Mouse (Mus musculus) frontal cortex, postnatal 36 days (tissue): ENCODE measurements around the gene Arsk.

Experiments used
- DNase-seq, 2 experiments: peaks; one replicate each; pipeline ENCODE4 v3.0.0; 2022; ENCODE audit warnings: low spot score in 2 of 2

Arsk gene

DNA sequence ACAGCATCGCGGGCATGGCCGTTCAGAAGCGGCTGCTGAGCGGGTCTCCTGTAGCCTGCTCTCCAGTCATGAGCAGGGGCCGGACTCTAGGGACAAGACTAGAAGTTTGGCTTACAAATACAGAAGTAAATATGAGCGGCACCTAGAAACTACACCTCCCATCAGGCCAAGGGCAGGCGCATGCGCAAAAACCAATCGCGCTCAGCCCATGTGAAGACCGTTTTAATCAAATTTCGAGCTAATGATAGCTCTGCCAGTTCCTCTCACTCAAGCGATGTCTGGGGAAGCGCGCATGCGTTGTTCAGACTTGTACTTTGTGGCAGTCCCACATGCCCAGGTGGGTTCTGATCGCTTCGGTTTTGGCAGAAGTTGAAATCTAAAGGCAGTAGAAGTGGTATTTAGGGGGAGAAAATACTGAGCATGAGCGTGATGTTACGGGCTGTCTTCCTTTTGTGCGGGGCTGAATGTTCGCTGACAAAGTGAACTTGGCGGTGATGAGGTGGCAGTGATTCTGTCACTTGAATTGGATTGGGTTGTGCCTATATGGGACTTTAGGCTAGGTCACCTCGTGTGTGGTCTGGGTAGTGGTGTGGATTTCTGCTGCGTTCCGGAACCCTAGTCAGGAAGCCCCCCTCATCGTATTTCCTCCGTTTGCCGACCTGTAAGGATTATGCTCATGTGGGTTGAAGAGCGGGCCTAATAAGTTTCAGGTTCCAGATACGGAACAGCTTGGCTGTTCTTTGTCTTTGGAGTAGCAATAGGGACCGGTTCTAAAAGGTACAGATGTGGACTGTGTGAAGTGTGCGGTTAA is at the start of gene Arsk, which contains the start of gene Ttc37:
TSS of gene Arsk (minus strand) at position 168 of the 811 bp plus-strand sequence.
TSS of gene Ttc37 (plus strand) at position 242 of the 811 bp plus-strand sequence.
- DNase-seq = peak; percentile 94 to 95

DNA sequence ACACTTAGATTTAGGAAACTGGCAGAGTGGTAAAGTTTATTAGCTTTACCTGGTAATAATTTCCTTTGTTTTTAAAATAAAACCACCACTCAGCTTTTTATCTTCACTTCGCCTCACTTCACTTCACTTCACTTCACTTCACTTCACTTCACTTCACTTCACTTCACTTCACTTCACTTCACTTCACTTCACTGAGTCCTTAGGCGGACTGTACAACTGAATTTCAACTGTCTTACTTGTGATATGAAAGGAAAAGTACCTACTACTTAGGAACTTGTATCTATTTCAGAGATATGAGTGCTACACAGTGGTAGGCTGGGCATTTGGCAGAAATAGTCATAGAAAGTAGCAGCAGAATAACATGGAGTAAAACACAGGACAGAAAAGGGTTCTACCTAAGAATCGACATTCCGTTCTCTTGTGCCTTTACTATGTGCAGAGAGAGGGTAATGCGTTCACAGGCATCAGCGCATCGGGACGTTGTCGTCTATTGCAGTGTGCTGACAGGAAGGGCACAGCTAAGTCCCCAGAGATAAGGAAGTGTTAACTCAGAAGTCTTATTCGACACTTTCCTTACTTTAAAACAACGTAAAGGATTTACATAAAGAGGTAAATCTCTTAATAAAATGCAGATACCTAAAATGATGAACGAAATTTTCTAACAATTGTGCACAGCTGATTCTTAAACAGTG is 42.8 kb upstream of the Arsk start:
- DNase-seq = no peak

- no peak for DNase-seq
Measured at GRCm38 (mm10) chr13:76138862-76139261, 40.4 kb upstream of the Arsk start.

DNA sequence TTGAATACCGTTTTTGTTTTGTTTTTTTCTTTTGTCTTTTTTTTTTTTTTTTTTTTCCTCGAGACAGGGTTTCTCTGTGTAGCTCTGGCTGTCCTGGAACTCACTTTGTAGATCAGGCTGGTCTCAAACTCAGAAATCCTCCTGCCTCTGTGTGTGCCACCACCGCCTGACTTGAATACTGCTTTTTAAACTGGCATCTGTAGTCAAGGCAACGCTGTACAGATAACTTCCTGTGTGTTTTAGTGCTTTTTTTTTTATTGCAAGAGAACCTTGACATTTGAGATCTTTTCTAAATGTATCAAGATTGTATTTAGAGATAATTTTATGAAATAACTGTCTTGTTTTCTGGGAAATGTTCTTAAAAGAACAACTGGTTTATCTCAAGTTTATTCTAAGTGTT is 34.0 kb upstream of the Arsk start:
- no peak for DNase-seq

GRCm38 (mm10) chr13:76128799-76129198 is 30.3 kb upstream of the Arsk start:
- no peak for DNase-seq

- no peak for DNase-seq
Measured at GRCm38 (mm10) chr13:76109069-76109824, 10.8 kb upstream of the Arsk start.

GRCm38 (mm10) chr13:76101989-76102388 is 3.5 kb upstream of the Arsk start:
- no peak for DNase-seq

GRCm38 (mm10) chr13:76098116-76098492 is 356 bp downstream of the Arsk start:
- DNase-seq = no peak

- no peak for DNase-seq
Measured at GRCm38 (mm10) chr13:76074323-76074722, 24.1 kb downstream of the Arsk start.

DNA sequence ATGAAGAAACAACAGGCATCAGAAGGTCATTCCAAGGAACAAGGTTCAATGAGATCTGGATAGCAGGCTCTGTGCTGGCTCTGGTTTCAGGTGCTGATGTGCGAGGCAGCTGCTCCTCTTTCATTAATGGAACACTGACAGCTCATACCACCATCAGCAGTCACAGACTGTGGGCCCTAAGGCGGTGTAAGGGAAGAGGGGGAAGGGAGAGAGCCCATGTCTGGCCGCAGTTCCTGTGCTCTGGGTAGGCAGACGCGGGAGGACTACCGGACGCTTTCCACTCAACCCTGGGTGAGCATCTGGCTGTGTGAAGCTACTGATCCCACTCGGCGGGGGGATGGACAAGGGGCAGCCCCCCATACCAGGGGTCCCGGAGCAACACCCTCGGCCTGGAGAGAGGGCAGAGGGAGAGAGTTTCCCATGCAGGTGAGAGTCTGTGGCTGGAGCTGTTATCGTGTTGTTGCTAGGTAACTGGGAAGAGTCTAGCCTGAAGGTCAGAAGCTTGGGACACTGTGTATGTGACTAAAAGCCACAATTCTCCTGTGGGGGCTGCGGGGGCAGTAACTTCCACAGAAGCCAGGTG is 34.0 kb downstream of the Arsk start:
- DNase-seq = no peak

DNA sequence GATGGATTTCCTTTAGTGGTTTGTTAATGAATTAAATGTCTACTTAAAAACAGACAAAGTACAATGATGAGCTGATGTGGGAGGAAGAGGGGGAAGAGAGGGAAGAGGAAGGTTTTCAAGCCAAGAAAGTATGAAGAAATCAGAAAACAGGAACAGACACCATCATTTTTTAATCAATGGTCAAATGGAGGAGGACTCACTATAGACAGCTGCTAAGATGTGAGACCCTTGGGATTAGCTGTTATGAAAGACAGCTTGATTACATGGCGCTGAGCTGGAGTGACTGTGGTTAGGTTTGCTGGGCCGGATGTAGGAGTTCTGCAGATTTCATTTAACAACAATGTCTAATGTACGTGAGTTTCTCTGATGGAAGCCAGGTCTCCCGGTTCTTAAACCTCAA is 34.9 kb downstream of the Arsk start:
- no peak for DNase-seq

- DNase-seq = no peak
Measured at GRCm38 (mm10) chr13:76062569-76062968, 35.9 kb downstream of the Arsk start.

DNA sequence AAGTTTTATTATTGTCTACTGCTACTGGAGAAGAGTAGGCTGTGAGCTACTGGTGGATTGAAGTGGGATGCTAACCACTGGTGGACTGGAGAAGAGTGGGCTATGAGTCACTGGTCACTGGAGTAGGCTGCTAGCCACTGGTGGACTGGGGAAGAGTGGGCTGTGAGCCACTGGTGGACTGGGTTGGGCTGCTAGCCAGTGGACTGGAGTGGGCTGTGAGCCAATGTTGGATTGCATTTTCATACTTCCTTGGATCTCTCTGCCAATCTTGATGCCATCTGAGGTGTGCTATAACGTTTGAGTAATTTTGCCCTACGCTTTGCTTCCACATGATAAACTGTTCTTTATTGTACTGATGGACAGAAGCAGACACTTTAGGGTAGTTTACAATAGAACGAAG is 36.3 kb downstream of the Arsk start:
- no peak for DNase-seq

DNA sequence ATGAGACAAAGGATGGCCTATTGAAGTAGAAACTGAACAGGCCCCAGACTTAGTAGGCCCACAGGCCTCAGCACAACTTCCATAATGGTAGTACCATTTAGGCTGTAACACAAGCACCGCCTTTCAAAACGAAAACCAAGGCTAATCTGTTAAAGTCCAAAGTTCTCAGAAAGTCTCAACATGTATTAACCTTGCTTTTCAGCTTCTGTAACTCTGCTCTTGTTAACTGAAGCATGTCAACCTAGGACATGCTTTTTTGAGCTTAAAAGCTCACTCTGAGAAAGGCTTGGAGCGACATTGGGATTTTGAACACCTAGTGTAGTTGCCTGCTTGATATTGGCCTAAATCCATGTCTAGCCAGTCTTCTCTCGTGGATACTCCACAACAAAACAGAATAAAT is 38.9 kb downstream of the Arsk start:
- no peak for DNase-seq

GRCm38 (mm10) chr13:76057267-76058069 is 41.0 kb downstream of the Arsk start:
- DNase-seq = peak in 1 of 2 experiments; percentile 49

DNA sequence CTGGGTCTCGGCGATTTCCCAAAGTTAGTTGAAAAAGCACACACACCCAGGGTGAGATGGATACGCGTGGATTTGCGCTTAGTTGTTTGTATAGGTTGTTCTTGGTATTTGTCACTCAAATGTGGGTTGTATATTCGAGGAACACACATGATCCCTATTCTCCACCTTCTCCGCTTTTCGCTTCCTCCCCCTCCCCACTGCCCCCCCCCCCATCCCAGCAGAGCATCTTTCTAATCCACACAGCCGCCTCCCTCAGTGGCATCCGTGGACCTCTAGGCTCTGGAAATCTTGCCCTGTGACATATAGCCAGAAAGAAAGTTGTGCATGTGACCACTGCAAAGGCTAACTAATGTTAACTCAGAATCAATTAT is 41.6 kb downstream of the Arsk start, which contains the start of gene Gpr150:
TSS of gene Gpr150 (minus strand) at position 101 of the 371 bp plus-strand sequence.
- no peak for DNase-seq

GRCm38 (mm10) chr13:76056261-76056724 is 42.2 kb downstream of the Arsk start:
- DNase-seq = peak; percentile 74 to 79

DNA sequence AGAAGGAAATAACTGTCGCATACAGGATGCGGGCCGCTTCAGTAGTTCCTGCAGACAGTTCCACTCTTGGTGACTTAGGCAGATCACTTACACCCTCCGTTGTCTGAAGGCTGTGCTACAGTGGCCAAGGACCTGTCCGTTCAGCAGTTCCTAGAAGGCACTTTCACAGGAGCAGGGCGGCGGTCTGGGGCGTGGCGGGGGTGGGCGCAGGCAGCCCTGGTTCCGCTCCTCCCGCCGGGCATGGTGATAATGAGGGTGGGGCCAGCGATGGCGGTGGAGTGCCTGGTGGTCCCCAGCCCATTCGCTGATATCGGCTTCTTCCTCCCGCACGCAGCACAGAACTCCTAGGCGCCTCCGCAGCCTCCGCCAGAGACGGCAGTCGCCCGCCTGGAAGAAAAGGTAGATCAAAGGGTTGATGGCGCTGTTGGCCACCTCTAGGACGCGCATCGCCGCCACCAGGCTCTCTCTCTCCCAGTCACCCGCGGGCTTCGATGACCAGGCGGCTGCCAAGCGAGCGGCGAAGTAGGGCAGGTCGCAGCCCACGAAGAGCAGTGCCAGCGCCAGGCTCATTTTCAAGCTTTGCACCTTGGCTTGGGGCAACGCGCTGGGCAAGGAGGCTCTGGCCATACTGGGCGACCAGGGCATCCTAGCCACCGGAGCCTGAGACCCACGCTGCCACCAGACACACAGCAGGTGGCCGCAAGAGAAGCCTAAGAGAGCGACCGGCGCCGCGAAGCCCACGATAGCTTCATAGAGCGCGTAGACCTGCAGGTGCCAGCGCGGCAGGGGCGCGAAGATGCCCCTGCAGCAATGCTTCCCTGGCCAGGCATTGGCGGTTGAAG is 42.8 kb downstream of the Arsk start:
- peak; percentile 38 to 41 for DNase-seq

DNA sequence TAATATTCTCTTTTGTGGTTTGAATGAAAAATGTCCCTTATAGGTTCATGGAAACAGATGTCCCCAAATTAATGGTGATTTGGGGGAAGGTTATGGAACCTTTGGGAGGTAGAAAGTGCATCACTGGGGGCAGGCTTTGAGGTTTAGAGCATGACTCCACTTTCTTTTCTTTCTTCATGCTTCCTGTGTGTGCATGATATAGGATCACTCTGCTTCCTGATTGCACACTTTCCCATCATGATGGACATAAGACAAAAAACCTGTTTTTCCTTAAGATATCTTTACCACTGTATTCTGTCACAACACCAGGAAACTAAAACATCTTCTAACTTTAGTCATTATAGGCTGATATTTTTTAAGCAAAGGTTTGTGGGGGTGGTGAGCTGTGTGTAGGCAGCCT is 53.5 kb downstream of the Arsk start:
- no peak for DNase-seq

DNA sequence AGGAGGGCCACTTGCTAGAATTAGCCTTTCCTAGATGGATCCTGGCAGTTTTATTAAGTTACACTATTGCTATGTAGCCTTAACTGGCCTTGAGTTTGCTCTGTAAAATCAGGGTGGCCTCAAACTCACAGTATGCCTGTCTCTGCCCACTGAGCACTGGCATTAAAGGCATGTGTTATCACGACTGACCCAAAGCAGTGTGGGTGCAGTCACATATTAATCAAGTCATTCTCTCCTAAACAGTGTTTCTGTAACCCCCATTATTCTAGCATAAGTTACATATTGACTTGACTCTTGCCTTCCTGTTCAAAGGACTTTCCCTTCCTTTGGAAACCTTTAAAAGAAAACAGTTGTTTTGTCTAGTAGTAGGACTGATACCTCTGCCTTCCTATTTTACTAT is 56.0 kb downstream of the Arsk start:
- no peak for DNase-seq
